Mouse (Mus musculus): Measurements from ENCODE around the gene Jmjd8.
"Not testable (repeated sequence)": the region's sequence is repeated elsewhere in the genome, so short reads cannot be mapped to it uniquely, and the experiment has no call there.

Jmjd8 gene

GRCm38 (mm10) chr17:25863681-25864080 lies 35.0 kb downstream of the Jmjd8 start:
- no peak for DNase-seq

- DNase-seq = no peak
These were observed 35.6 kb downstream of the Jmjd8 start for GRCm38 (mm10) chr17:25864311-25864710.

GRCm38 (mm10) chr17:25865288-25865687 lies 36.6 kb downstream of the Jmjd8 start:
- no peak for DNase-seq

GRCm38 (mm10) chr17:25866172-25866571 lies 37.5 kb downstream of the Jmjd8 start:
- DNase-seq = no peak

- no peak for DNase-seq
These were observed 38.8 kb downstream of the Jmjd8 start for GRCm38 (mm10) chr17:25867509-25867835.

GRCm38 (mm10) chr17:25867836-25868600 lies 39.4 kb downstream of the Jmjd8 start:
- no peak for DNase-seq

- peak; percentile 83 for DNase-seq
These were observed 40.0 kb downstream of the Jmjd8 start, which contains the start of gene Mcrip2 for GRCm38 (mm10) chr17:25868601-25869191. Gene Mcrip2, minus strand, starts transcription at chr17:25868764.

GRCm38 (mm10) chr17:25869498-25869897 lies 40.8 kb downstream of the Jmjd8 start:
- DNase-seq = no peak

GRCm38 (mm10) chr17:25869954-25870353 lies 41.3 kb downstream of the Jmjd8 start:
- no peak for DNase-seq

- not testable (repeated sequence) for DNase-seq
These were observed 42.9 kb downstream of the Jmjd8 start for GRCm38 (mm10) chr17:25871566-25871965.

GRCm38 (mm10) chr17:25872676-25873075 lies 44.0 kb downstream of the Jmjd8 start:
- DNase-seq = no peak

- DNase-seq = no peak
These were observed 44.9 kb downstream of the Jmjd8 start for GRCm38 (mm10) chr17:25873405-25874147.

GRCm38 (mm10) chr17:25874148-25874720 lies 45.6 kb downstream of the Jmjd8 start:
- no peak for DNase-seq

GRCm38 (mm10) chr17:25874721-25875170 lies 46.1 kb downstream of the Jmjd8 start, which contains the start of gene Mettl26:
Gene Mettl26, plus strand, starts transcription at chr17:25875074.
- peak; percentile 93 for DNase-seq

GRCm38 (mm10) chr17:25875171-25876136 lies 46.8 kb downstream of the Jmjd8 start:
- DNase-seq = peak; percentile 91

GRCm38 (mm10) chr17:25876347-25876915 lies 47.8 kb downstream of the Jmjd8 start:
- DNase-seq = no peak

GRCm38 (mm10) chr17:25877025-25877424 lies 48.4 kb downstream of the Jmjd8 start:
- DNase-seq = no peak

GRCm38 (mm10) chr17:25877741-25878610 lies 49.3 kb downstream of the Jmjd8 start:
- no peak for DNase-seq

- no peak for DNase-seq
These were observed 50.0 kb downstream of the Jmjd8 start for GRCm38 (mm10) chr17:25878611-25879180.

- DNase-seq = no peak
These were observed 50.6 kb downstream of the Jmjd8 start for GRCm38 (mm10) chr17:25879261-25879660.
